Mouse (Mus musculus) intestine, embryonic 14.5 days (tissue): Measurements from ENCODE around the gene Zfp106. TPM values are rescaled to one million over a fixed set of nuclear protein-coding genes. Genes with fewer than 3 reads are reported as not detected.

ENCODE experiments used
- ATAC-seq: fragments of 200-750 bp; cut with Nextera tagmentation; replicated peaks from 2 replicates; pipeline ENCODE4 v1.8.0; 2017; ENCODE audit warnings: low read depth, moderate number of reproducible peaks, moderate TSS enrichment, moderate library complexity; ENCODE audit not compliant: low FRiP score, low TSS enrichment
- DNase-seq: peaks from one replicate; pipeline ENCODE4 v3.0.0-alpha.2; 2018; ENCODE audit warnings: low spot score
- H3K27ac ChIP-seq: fragments of 300-500 bp; sonication (generic); 2 replicates; pipeline ENCODE4 v1.5.1; 2014; ENCODE audit warnings: low read depth, mild to moderate bottlenecking, control low read depth
- H3K27me3 ChIP-seq: fragments of 300-500 bp; sonication (generic); replicated peaks from 2 replicates; pipeline ENCODE4 v1.6.1; 2014; ENCODE audit warnings: low read length, control low read depth; ENCODE audit not compliant: control insufficient read depth, insufficient read depth
- H3K36me3 ChIP-seq: fragments of 300-500 bp; sonication (generic); 2 replicates; pipeline ENCODE4 v1.6.1; 2014; ENCODE audit warnings: low read length, control low read depth; ENCODE audit not compliant: control insufficient read depth, insufficient read depth
- H3K4me1 ChIP-seq: fragments of 300-500 bp; sonication (generic); replicated peaks from 2 replicates; pipeline ENCODE4 v1.6.1; 2014; ENCODE audit warnings: low read length, control low read depth, mixed read lengths; ENCODE audit not compliant: control insufficient read depth, insufficient read depth
- H3K4me2 ChIP-seq: fragments of 300-500 bp; sonication (generic); 2 replicates; pipeline ENCODE4 v1.6.1; 2014; ENCODE audit warnings: low read length
- H3K4me3 ChIP-seq: fragments of 300-500 bp; sonication (generic); 2 replicates; pipeline ENCODE4 v1.5.1; 2014; ENCODE audit warnings: low read depth, low read length, control low read depth, mixed read lengths
- H3K9ac ChIP-seq: fragments of 300-500 bp; sonication (generic); 2 replicates; pipeline ENCODE4 v1.6.1; 2014; ENCODE audit warnings: mild to moderate bottlenecking, low read length
- H3K9me3 ChIP-seq: fragments of 300-500 bp; sonication (generic); 2 replicates; pipeline ENCODE4 v1.6.1; 2016; ENCODE audit warnings: low read length, control low read depth; ENCODE audit not compliant: control insufficient read depth
- WGBS: fragments of 180-500 bp; shearing (Covaris S2); extraction: QIAGEN DNeasy Blood & Tissue Kit; methylation state at CpG from one replicate; pipeline ENCODE4 v1.1.7; 2014; 5-methylcytosine and 5-hydroxymethylcytosine counted together
- polyA plus RNA-seq: library from polyadenylated mRNA; unstranded; fragments of >200 nt; fragmentation: Nextera tagmentation; extraction: Ambion mirVana; gene quantifications from 2 replicates; pipeline ENCODE4 v1.2.1, GENCODE M21; 2014

The Zfp106 gene
- polyA plus RNA-seq, 1 experiment from 2014 or later, result 66.1 TPM

- Histone ChIP-seq H3K4me3 (no peak overlapping the region), H3K36me3 (peaks cover 90% of the 10 kb centered on the region), H3K27ac (no peak overlapping the region), H3K4me1 (no peaks in the 10 kb centered on the region), H3K9me3 (no peaks in the 10 kb centered on the region), H3K4me2 (no peak overlapping the region), H3K9ac (no peak overlapping the region), H3K27me3 (no peaks in the 10 kb centered on the region)
- no peak for DNase-seq
- no peak for ATAC-seq
Measured at GRCm38 (mm10) chr2:120529531-120529930, 34.1 kb downstream of the Zfp106 start.

- H3K9me3 ChIP-seq, result no peaks in the 10 kb centered on the region
- no peak overlapping the region for H3K4me3 ChIP-seq
- DNase-seq (no peak), ATAC-seq (no peak)
- H3K36me3 ChIP-seq, result peaks cover 93% of the 10 kb centered on the region
- H3K27me3 ChIP-seq, result no peaks in the 10 kb centered on the region
- H3K4me1 ChIP-seq, result no peaks in the 10 kb centered on the region
- H3K4me2 ChIP-seq, result no peak overlapping the region
- WGBS, result 90% methylated on average over 5 of the region's 5 CpGs
- H3K9ac ChIP-seq, result no peak overlapping the region
- no peak overlapping the region for H3K27ac ChIP-seq
Measured at GRCm38 (mm10) chr2:120526771-120527170, 36.9 kb downstream of the Zfp106 start.

- Histone ChIP-seq H3K27ac (no peak overlapping the region), H3K36me3 (peaks cover 95% of the 10 kb centered on the region), H3K9ac (no peak overlapping the region), H3K4me3 (no peak overlapping the region), H3K4me1 (no peaks in the 10 kb centered on the region), H3K9me3 (no peaks in the 10 kb centered on the region), H3K27me3 (no peaks in the 10 kb centered on the region), H3K4me2 (no peak overlapping the region)
- DNase-seq, result no peak
- ATAC-seq, result no peak
- WGBS, result 87% methylated on average over 5 of the region's 5 CpGs
Measured at GRCm38 (mm10) chr2:120518547-120519210, 45.0 kb downstream of the Zfp106 start.

GRCm38 (mm10) chr2:120514181-120514580 is 49.5 kb downstream of the Zfp106 start:
- no peaks in the 10 kb centered on the region for H3K4me1 ChIP-seq
- no peak overlapping the region for H3K4me3 ChIP-seq
- no peak overlapping the region for H3K4me2 ChIP-seq
- DNase-seq (no peak), ATAC-seq (no peak)
- H3K9me3 ChIP-seq, result no peaks in the 10 kb centered on the region
- 92% methylated on average over 4 of the region's 4 CpGs for WGBS
- peaks cover 86% of the 10 kb centered on the region for H3K36me3 ChIP-seq
- H3K27ac ChIP-seq, result no peak overlapping the region
- no peak overlapping the region for H3K9ac ChIP-seq
- no peaks in the 10 kb centered on the region for H3K27me3 ChIP-seq

- no peak overlapping the region for H3K9ac ChIP-seq
- WGBS, result 81% methylated on average over 5 of the region's 5 CpGs
- DNase-seq (no peak), ATAC-seq (no peak)
- no peaks in the 10 kb centered on the region for H3K27me3 ChIP-seq
- no peak overlapping the region for H3K27ac ChIP-seq
- H3K4me1 ChIP-seq, result peaks cover 13% of the 10 kb centered on the region; the same call in 1 of the 2 replicates
- H3K36me3 ChIP-seq, result peaks cover 27% of the 10 kb centered on the region
- no peaks in the 10 kb centered on the region for H3K9me3 ChIP-seq
- H3K4me3 ChIP-seq, result no peak overlapping the region
- no peak overlapping the region for H3K4me2 ChIP-seq
Measured at GRCm38 (mm10) chr2:120503992-120504391, 59.7 kb downstream of the Zfp106 start.

GRCm38 (mm10) chr2:120503094-120503493 is 60.5 kb downstream of the Zfp106 start:
- Histone ChIP-seq H3K36me3 (peaks cover 18% of the 10 kb centered on the region), H3K27ac (no peak overlapping the region), H3K9ac (no peak overlapping the region), H3K4me1 (peaks cover 13% of the 10 kb centered on the region; the same call in 1 of the 2 replicates), H3K4me3 (no peak overlapping the region), H3K4me2 (no peak overlapping the region), H3K9me3 (no peaks in the 10 kb centered on the region), H3K27me3 (no peaks in the 10 kb centered on the region)
- DNase-seq, result no peak
- no peak for ATAC-seq
- 82% methylated on average over 6 of the region's 6 CpGs for WGBS

GRCm38 (mm10) chr2:120502605-120502990 is 61.0 kb downstream of the Zfp106 start:
- no peaks in the 10 kb centered on the region for H3K9me3 ChIP-seq
- H3K27me3 ChIP-seq, result no peaks in the 10 kb centered on the region
- WGBS, result 73% methylated on average over 3 of the region's 3 CpGs
- H3K4me1 ChIP-seq, result peaks cover 13% of the 10 kb centered on the region; the same call in 1 of the 2 replicates
- no peak overlapping the region for H3K4me2 ChIP-seq
- H3K36me3 ChIP-seq, result peaks cover 14% of the 10 kb centered on the region
- ATAC-seq (no peak), DNase-seq (no peak)
- H3K4me3 ChIP-seq, result no peak overlapping the region
- no peak overlapping the region for H3K27ac ChIP-seq
- H3K9ac ChIP-seq, result no peak overlapping the region

- 62% methylated on average over 13 of the region's 13 CpGs for WGBS
- Histone ChIP-seq H3K27ac (no peak overlapping the region), H3K27me3 (no peaks in the 10 kb centered on the region), H3K36me3 (peaks cover 14% of the 10 kb centered on the region), H3K9ac (no peak overlapping the region), H3K9me3 (no peaks in the 10 kb centered on the region), H3K4me3 (no peak overlapping the region), H3K4me1 (peaks cover 13% of the 10 kb centered on the region; the same call in 1 of the 2 replicates), H3K4me2 (no peak overlapping the region)
- ATAC-seq, result no peak
- no peak for DNase-seq
Measured at GRCm38 (mm10) chr2:120501931-120502604, 61.6 kb downstream of the Zfp106 start.
